Mouse (Mus musculus) heart, embryonic 14.5 days (tissue): ENCODE data around the gene Adk. TPM values are rescaled to one million over a fixed set of nuclear protein-coding genes. Genes with fewer than 3 reads are reported as not detected.

Experiments used
- ATAC-seq: fragments of 200-750 bp; cut with Nextera tagmentation; 2 replicates; pipeline ENCODE4 v1.8.0; 2017; ENCODE audit warnings: low read depth, moderate TSS enrichment; ENCODE audit not compliant: insufficient number of reproducible peaks, insufficient read depth, low FRiP score
- H3K27ac ChIP-seq, 2 experiments: fragments of 200-500 bp in 1 of 2; fragments of 300-500 bp in 1 of 2; sonication (generic) in 1 of 2; replicated peaks in 1 of 2; 2 replicates each; pipeline ENCODE4 v1.5.1; 2012 to 2014; ENCODE audit warnings: low read depth in 2 of 2, low read length in 2 of 2, control low read depth in 1 of 2, mild to moderate bottlenecking in 1 of 2, mixed read lengths in 1 of 2; ENCODE audit not compliant: control insufficient read depth in 1 of 2, insufficient read depth in 1 of 2
- H3K27me3 ChIP-seq: fragments of 300-500 bp; sonication (generic); 2 replicates; pipeline ENCODE4 v1.6.1; 2014; ENCODE audit warnings: mild to moderate bottlenecking, low read length, control low read depth; ENCODE audit not compliant: control insufficient read depth, insufficient read depth
- H3K36me3 ChIP-seq: fragments of 300-500 bp; sonication (generic); 2 replicates; pipeline ENCODE4 v1.6.1; 2014; ENCODE audit warnings: mild to moderate bottlenecking, control low read depth, low read length, mixed read lengths; ENCODE audit not compliant: control insufficient read depth, insufficient read depth
- H3K4me1 ChIP-seq, 2 experiments: fragments of 200-500 bp in 1 of 2; fragments of 300-500 bp in 1 of 2; sonication (generic) in 1 of 2; 2 replicates each; pipeline ENCODE4 v1.6.1; 2012 to 2014; ENCODE audit warnings: low read length in 2 of 2, control low read depth in 1 of 2, mixed read lengths in 1 of 2; ENCODE audit not compliant: control insufficient read depth in 2 of 2, insufficient read depth in 2 of 2
- H3K4me2 ChIP-seq: fragments of 300-500 bp; sonication (generic); 2 replicates; pipeline ENCODE4 v1.6.1; 2014; ENCODE audit warnings: mild to moderate bottlenecking, low read length
- H3K4me3 ChIP-seq, 2 experiments: fragments of 200-500 bp in 1 of 2; fragments of 300-500 bp in 1 of 2; sonication (generic) in 1 of 2; 2 replicates each; pipeline ENCODE4 v1.5.1; 2012 to 2014; ENCODE audit warnings: low read length in 2 of 2, mild to moderate bottlenecking in 2 of 2, control low read depth in 1 of 2, low read depth in 1 of 2, moderate library complexity in 1 of 2; ENCODE audit not compliant: control insufficient read depth in 1 of 2, insufficient read depth in 1 of 2
- H3K9ac ChIP-seq: fragments of 300-500 bp; sonication (generic); 2 replicates; pipeline ENCODE4 v1.6.1; 2014; ENCODE audit warnings: mild to moderate bottlenecking, low read length
- H3K9me3 ChIP-seq: fragments of 300-500 bp; sonication (generic); 2 replicates; pipeline ENCODE4 v1.6.1; 2016; ENCODE audit warnings: low read length, control low read depth; ENCODE audit not compliant: control insufficient read depth
- WGBS: fragments of 180-500 bp; shearing (Covaris S2); extraction: QIAGEN DNeasy Blood & Tissue Kit; methylation state at CpG from one replicate; pipeline ENCODE4 v1.1.7; 2014; 5-methylcytosine and 5-hydroxymethylcytosine counted together
- polyA plus RNA-seq: library from polyadenylated mRNA; unstranded; fragments of >200 nt; fragmentation: Nextera tagmentation; extraction: Ambion mirVana; gene quantifications from 2 replicates; pipeline ENCODE4 v1.2.1, GENCODE M21; 2014

Gene Adk
- polyA plus RNA-seq, 1 experiment from 2014 or later, result 250 TPM

DNA sequence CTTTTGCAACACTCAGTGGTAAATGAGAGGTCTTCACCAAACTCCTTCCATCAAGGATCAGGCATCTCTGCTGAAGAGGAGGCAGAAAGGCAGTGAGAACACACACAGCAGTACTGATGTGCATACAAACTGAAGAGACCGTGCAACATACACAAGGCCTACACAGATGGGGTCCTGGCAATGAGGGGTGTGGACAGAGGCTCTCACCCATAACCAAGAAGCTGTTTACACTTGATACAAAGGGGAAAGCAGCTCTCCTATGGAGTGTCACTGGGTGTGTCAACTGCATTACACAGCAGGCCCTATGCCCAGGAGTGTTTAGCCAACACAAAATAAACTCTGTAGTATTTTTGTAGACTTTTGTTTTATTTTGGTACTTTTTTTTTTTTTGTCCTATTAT lies 59.1 kb downstream of the Adk start:
- H3K27me3 ChIP-seq, result no peaks in the 10 kb centered on the region
- no peak overlapping the region for H3K27ac ChIP-seq
- H3K4me1 ChIP-seq, result no peaks in the 10 kb centered on the region
- H3K4me2 ChIP-seq, result no peak overlapping the region
- 83% methylated on average over 1 of the region's 1 CpGs for WGBS
- H3K4me3 ChIP-seq, result no peak overlapping the region
- no peak overlapping the region for H3K9ac ChIP-seq
- no peaks in the 10 kb centered on the region for H3K9me3 ChIP-seq
- no peak for ATAC-seq
- H3K36me3 ChIP-seq, result 0 out of 2 replicates have a peak, but pooled peaks cover 3% of the 10 kb centered on the region

DNA sequence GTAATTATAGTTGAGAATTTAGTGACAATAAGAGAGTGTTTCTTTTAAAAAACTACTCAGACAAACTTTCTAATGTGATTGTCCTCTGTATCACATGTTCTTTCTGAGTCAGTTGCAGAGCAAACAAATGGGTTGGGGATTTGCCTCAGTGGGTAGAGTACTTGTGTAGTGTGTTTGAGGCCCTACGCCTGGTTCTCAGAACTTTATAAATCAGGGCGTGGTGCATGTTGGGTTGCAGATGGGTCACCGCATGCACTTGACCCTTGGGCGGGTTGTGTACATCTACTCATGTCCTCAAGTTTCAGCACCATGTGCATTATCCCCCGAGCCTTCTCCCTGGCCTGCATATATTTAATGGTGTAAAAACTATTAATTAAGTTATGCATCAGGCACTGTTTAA lies 59.8 kb downstream of the Adk start:
- Histone ChIP-seq H3K9ac (no peak overlapping the region), H3K27ac (no peak overlapping the region), H3K9me3 (no peaks in the 10 kb centered on the region), H3K4me1 (no peaks in the 10 kb centered on the region; a peak in 1 of 4 replicates), H3K4me3 (no peak overlapping the region), H3K4me2 (no peak overlapping the region), H3K36me3 (no peaks in the 10 kb centered on the region), H3K27me3 (no peaks in the 10 kb centered on the region)
- WGBS, result 91% methylated on average over 5 of the region's 5 CpGs
- ATAC-seq, result no peak

DNA sequence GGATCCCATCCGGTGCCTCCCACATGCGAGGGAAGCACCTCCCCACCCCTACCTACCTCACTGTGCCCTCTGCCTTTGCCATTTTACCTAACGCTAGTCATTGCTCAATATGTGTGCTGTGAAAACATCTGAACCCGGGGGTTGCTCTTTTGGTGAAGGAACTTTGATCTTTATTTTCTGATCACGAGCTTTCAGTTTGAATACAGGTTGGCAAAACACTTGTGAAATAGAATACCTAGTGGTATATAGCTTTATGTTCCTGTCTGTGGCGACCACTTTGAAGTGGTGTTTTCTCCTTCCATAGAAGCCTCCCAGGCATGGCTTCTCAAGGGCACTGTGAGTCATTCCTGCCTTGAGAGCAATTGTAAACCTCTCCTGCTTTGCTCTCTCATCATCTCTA lies 60.4 kb downstream of the Adk start:
- no peak overlapping the region for H3K4me3 ChIP-seq
- H3K27ac ChIP-seq, result no peak overlapping the region
- no peak overlapping the region for H3K9ac ChIP-seq
- no peak overlapping the region for H3K4me2 ChIP-seq
- 81% methylated on average over 6 of the region's 6 CpGs for whole genome bisulfite sequencing
- peaks cover 2 to 4% of the 10 kb centered on the region in 2 experiments; a peak in 3 of 4 replicates for H3K4me1 ChIP-seq
- no peaks in the 10 kb centered on the region for H3K27me3 ChIP-seq
- H3K9me3 ChIP-seq, result no peaks in the 10 kb centered on the region
- ATAC-seq, result no peak
- H3K36me3 ChIP-seq, result no peaks in the 10 kb centered on the region

DNA sequence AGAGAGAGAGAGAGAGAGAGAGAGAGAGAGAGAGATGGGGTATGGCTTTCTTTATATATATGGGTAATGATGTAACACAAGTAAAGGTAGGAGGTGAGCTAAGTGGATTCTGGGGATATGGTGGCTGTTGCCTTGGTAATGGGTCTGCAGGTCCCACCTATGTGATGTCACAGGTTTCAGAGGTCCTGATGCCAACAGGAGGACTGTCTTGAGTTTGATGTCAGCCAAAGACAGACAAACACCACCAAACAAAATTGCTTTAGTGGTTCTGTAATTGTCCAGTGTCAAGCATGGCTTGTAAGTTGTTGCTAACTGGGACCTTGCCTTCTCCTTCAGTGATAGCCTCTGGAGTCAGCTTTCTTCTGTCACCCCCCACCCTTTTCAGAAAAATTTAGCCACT lies 62.0 kb downstream of the Adk start:
- no peaks in the 10 kb centered on the region for H3K27me3 ChIP-seq
- H3K4me3 ChIP-seq, result no peak overlapping the region
- H3K9me3 ChIP-seq, result no peaks in the 10 kb centered on the region
- H3K4me1 ChIP-seq, result peaks cover 2 to 17% of the 10 kb centered on the region in 2 experiments; a peak in 3 of 4 replicates
- H3K27ac ChIP-seq, result no peak overlapping the region
- H3K9ac ChIP-seq, result no peak overlapping the region
- no peaks in the 10 kb centered on the region for H3K36me3 ChIP-seq
- no peak for ATAC-seq
- no peak overlapping the region for H3K4me2 ChIP-seq

DNA sequence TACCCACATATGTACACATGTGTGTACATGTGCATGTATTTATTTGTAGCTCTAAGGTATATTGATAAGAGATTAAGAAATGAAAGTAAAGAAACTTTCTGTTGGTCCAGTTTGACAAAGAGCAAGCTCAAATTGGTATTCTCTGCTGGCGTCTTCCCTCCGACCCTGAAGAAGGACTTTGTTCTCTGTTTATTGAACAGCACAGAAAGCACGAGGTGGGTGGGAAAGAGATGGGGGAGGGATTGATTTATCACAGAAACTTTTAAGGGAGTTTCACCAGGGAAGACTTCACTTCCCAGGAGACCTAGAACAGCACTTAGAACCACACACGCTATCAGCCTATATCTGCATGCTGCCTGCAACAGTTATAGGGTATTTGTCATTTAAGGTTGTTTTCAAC lies 62.9 kb downstream of the Adk start:
- Histone ChIP-seq H3K9ac (no peak overlapping the region), H3K27ac (no peak overlapping the region), H3K9me3 (no peaks in the 10 kb centered on the region), H3K4me1 (peaks cover 4 to 20% of the 10 kb centered on the region in 2 experiments), H3K36me3 (no peaks in the 10 kb centered on the region), H3K27me3 (no peaks in the 10 kb centered on the region), H3K4me2 (no peak overlapping the region), H3K4me3 (no peak overlapping the region)
- 64% methylated on average over 4 of the region's 4 CpGs for WGBS
- ATAC-seq, result no peak

DNA sequence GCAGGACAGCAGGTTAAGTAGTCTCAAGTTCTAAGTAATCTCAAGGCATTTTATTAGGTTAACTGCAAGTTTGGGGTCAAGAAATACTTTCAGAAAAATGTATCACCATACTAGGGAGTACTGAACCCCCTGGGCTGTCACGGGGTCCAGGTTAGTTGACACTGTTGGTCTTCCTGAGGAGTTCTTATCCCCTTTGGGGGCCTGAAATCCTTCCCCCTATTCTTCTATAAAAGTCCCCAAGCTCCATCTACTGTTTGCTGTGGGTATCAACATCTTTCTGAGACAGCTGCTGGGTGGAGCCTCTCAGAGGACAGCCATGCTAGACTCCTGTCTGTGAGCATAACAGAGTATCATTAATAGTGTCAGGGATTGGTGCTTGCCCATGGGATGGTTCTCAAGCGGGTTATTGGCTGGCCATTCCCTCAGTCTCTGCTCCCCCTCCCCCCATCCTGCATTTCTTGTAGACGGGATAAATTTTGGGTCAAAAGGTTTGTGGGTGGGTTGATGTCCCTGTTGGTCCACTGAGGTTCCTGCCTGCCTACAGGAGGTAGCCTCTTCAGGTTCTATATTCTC lies 63.6 kb downstream of the Adk start:
- H3K4me3 ChIP-seq, result no peak overlapping the region
- 56% methylated on average over 3 of the region's 3 CpGs for WGBS
- peak; percentile 33; the same call in 1 of the 2 replicates for ATAC-seq

DNA sequence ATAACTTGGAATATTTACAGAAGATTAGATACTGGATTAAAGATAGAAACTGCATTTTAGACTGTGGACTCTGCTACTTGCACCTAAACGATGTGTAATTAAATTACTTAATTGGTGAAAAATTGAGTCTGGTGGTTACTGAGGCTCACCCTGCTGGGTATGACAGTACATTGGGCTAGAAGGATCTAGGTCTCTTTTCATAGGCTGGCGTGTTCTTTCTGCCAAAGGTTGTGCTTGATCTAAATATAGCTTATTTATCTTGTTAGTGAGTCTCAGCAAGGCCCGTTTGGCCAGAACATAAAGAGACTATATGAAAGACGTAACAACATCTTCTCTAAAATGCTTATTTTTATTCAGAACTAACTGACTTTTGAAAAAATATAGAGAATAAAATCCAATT lies 65.7 kb downstream of the Adk start:
- Histone ChIP-seq H3K4me1 (peaks cover 4 to 20% of the 10 kb centered on the region in 2 experiments), H3K36me3 (no peaks in the 10 kb centered on the region), H3K9me3 (no peaks in the 10 kb centered on the region), H3K27ac (peak overlapping the region in 1 of 2 experiments; percentile 59; a peak in 2 of 4 replicates), H3K9ac (no peak overlapping the region), H3K4me3 (no peak overlapping the region), H3K4me2 (peak overlapping the region; percentile 36), H3K27me3 (no peaks in the 10 kb centered on the region)
- 28% methylated on average over 4 of the region's 4 CpGs for WGBS
- ATAC-seq, result no peak

More for the DNA sequence above, 63.6 kb downstream of the Adk start:
- no peak overlapping the region for H3K27ac ChIP-seq
- peaks cover 4 to 20% of the 10 kb centered on the region in 2 experiments for H3K4me1 ChIP-seq
- no peak overlapping the region for H3K4me2 ChIP-seq
- H3K36me3 ChIP-seq, result no peaks in the 10 kb centered on the region
- H3K27me3 ChIP-seq, result no peaks in the 10 kb centered on the region
- no peaks in the 10 kb centered on the region for H3K9me3 ChIP-seq
- no peak overlapping the region for H3K9ac ChIP-seq
